Mouse (Mus musculus) cerebellum, adult 9-10 months (tissue): Measurements from ENCODE around the gene Gm6763.
"Not testable (repeated sequence)": the region's sequence is repeated elsewhere in the genome, so short reads cannot be mapped to it uniquely, and the experiment has no call there.

Experiments
- DNase-seq: peaks from one replicate; pipeline ENCODE4 v3.0.0; 2022

The Gm6763 gene

DNA sequence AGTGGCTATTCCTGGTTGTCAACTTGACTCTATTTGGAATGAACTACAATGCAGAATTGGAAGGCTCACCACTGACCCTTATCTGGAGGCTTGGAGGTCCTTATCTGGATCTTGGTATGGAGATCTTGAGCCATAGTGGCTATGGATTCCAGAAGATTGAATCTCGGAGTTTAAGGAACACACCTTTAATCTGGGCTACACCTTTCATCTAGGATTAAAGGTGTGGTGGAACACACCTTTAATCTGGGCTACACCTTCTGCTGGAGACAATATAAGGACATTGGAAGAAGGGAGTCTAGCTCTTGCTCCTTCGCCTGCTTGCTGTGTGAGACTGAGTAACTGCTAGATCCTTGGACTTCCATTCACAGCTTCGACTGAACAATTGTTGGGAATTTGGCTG, at the start of gene Gm6763:
Gene Gm6763 (plus strand): TSS at position 301 of the 400 bp plus-strand sequence.
- DNase-seq: not testable (repeated sequence)

DNA sequence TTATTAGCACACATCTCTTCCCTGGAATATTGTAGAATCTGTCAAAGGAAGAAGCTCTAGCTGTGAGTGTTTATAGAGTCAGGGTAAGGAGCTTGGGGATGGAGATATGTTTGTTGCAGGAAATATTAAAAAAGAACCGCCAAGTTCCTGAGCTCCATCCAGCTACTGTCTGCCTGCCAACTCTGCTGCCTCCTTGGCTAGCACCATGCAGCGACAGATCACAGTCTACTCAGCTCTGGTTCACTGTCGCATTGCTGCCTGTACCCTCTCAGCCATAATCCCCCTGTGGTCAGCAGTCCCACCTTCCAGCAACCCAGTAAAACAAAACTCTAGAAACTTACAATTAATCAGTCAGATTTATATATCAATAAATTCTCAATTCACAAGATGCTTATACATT, 41.3 kb upstream of the Gm6763 start:
- no peak for DNase-seq

DNA sequence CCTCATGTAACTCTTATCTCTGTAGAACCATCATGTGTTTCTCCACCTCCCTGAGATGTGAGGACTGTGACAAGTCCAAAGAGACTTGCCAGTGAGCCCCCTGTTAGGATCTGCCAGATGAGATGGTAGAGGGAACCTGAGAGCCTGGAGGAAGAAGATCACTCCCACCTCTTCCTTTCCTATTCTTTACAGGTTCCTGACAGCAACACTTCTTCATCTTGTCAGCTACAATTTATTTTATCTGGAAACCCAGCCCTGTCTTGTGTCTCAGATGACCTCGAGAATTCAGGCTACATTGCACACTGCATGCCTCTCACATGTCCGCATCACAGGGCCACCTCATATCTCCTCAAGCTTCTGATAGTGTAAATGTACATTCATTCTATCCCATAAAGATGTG, 33.0 kb upstream of the Gm6763 start:
- DNase-seq: no peak

DNA sequence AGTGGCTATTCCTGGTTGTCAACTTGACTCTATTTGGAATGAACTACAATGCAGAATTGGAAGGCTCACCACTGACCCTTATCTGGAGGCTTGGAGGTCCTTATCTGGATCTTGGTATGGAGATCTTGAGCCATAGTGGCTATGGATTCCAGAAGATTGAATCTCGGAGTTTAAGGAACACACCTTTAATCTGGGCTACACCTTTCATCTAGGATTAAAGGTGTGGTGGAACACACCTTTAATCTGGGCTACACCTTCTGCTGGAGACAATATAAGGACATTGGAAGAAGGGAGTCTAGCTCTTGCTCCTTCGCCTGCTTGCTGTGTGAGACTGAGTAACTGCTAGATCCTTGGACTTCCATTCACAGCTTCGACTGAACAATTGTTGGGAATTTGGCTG, 8.6 kb upstream of the Gm6763 start, which contains the start of gene Gm21293:
Gene Gm21293 (plus strand): TSS at position 301 of the 400 bp plus-strand sequence.
- DNase-seq: not testable (repeated sequence)

DNA sequence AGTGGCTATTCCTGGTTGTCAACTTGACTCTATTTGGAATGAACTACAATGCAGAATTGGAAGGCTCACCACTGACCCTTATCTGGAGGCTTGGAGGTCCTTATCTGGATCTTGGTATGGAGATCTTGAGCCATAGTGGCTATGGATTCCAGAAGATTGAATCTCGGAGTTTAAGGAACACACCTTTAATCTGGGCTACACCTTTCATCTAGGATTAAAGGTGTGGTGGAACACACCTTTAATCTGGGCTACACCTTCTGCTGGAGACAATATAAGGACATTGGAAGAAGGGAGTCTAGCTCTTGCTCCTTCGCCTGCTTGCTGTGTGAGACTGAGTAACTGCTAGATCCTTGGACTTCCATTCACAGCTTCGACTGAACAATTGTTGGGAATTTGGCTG, 8.4 kb downstream of the Gm6763 start, which contains the start of gene Gm8764:
Gene Gm8764 (plus strand): TSS at position 301 of the 400 bp plus-strand sequence.
- not testable (repeated sequence) for DNase-seq

DNA sequence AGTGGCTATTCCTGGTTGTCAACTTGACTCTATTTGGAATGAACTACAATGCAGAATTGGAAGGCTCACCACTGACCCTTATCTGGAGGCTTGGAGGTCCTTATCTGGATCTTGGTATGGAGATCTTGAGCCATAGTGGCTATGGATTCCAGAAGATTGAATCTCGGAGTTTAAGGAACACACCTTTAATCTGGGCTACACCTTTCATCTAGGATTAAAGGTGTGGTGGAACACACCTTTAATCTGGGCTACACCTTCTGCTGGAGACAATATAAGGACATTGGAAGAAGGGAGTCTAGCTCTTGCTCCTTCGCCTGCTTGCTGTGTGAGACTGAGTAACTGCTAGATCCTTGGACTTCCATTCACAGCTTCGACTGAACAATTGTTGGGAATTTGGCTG, 16.9 kb downstream of the Gm6763 start, which contains the start of gene Gm21304:
Gene Gm21304 (plus strand): TSS at position 301 of the 400 bp plus-strand sequence.
- not testable (repeated sequence) for DNase-seq

DNA sequence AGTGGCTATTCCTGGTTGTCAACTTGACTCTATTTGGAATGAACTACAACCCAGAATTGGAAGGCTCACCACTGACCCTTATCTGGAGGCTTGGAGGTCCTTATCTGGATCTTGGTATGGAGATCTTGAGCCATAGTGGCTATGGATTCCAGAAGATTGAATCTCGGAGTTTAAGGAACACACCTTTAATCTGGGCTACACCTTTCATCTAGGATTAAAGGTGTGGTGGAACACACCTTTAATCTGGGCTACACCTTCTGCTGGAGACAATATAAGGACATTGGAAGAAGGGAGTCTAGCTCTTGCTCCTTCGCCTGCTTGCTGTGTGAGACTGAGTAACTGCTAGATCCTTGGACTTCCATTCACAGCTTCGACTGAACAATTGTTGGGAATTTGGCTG, 25.4 kb downstream of the Gm6763 start, which contains the start of gene Gm21312:
Gene Gm21312 (plus strand): TSS at position 301 of the 400 bp plus-strand sequence.
- DNase-seq: not testable (repeated sequence)

DNA sequence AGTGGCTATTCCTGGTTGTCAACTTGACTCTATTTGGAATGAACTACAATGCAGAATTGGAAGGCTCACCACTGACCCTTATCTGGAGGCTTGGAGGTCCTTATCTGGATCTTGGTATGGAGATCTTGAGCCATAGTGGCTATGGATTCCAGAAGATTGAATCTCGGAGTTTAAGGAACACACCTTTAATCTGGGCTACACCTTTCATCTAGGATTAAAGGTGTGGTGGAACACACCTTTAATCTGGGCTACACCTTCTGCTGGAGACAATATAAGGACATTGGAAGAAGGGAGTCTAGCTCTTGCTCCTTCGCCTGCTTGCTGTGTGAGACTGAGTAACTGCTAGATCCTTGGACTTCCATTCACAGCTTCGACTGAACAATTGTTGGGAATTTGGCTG, 33.9 kb downstream of the Gm6763 start, which contains the start of gene Gm20765:
Gene Gm20765 (plus strand): TSS at position 301 of the 400 bp plus-strand sequence.
- DNase-seq: not testable (repeated sequence)

DNA sequence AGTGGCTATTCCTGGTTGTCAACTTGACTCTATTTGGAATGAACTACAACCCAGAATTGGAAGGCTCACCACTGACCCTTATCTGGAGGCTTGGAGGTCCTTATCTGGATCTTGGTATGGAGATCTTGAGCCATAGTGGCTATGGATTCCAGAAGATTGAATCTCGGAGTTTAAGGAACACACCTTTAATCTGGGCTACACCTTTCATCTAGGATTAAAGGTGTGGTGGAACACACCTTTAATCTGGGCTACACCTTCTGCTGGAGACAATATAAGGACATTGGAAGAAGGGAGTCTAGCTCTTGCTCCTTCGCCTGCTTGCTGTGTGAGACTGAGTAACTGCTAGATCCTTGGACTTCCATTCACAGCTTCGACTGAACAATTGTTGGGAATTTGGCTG, 42.4 kb downstream of the Gm6763 start, which contains the start of gene Gm4340:
Gene Gm4340 (plus strand): TSS at position 301 of the 400 bp plus-strand sequence.
- not testable (repeated sequence) for DNase-seq
